Mouse (Mus musculus) heart, postnatal 0 days (tissue): ENCODE measurements around the gene Fscn3.

Experiments
- CTCF ChIP-seq: IDR thresholded peaks from 2 replicates; pipeline ENCODE4 v1.5.1; 2016; ENCODE audit warnings: antibody characterized with exemption, control low read depth, low read depth
- EP300 ChIP-seq: IDR thresholded peaks from 2 replicates; pipeline ENCODE4 v1.6.1; 2016; ENCODE audit warnings: antibody characterized with exemption, low read depth

DNA sequence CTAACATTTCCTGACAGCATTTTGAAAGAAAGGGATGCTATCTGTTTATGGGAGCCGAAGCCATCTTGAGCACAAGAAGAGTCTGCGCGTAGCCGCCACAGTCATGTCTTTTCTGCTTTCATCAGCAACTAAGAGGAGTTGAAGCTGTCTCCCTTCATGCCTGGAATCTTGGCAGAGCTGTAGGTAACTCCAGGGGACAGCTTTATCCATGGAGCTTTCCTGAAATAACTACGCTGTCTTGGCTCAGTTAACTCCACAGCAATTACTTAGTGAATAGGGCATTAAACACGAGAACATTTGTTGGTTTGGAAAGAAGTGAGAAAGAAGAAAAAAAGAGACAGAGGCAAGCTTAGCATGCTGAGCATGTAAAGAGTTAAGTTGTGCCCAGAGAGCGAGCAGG, 20.3 kb downstream of the Fscn3 start:
- TF ChIP-seq CTCF: no peak
- no peak for TF ChIP-seq EP300
